Mouse (Mus musculus): ENCODE results near the gene Hpgds. TPM values are rescaled to one million over a fixed set of nuclear protein-coding genes. Genes with fewer than 3 reads are reported as not detected.

Gene Hpgds
- polyA plus RNA-seq (2012; rRNA removed) = 2.0 and 2.4 TPM in 2 replicates

- Histone ChIP-seq H3K4me3 (replicated peaks; ENCODE audit: insufficient read depth, low read depth, low read length) (no peak within 1 kb of the TSS), H3K4me1 (ENCODE audit: control insufficient read depth, insufficient read depth, low read length) (no peaks in the 10 kb centered on the region), H3K27ac (ENCODE audit: insufficient read depth, low read length) (no peak within 1 kb of the TSS), H3K27me3 (ENCODE audit: control insufficient read depth, insufficient read depth, low read length) (no peaks in the 10 kb centered on the region)
- TF ChIP-seq POLR2A (IDR thresholded peaks at IDR 0.05; ENCODE audit: borderline replicate concordance, insufficient read depth, low read length) = no peak
- TF ChIP-seq CTCF (IDR thresholded peaks at IDR 0.05; ENCODE audit: borderline replicate concordance, insufficient read depth, low read depth, low read length) = no peak
- DNase-seq = no peak
- WGBS = 22% methylated on average over 16 of the region's 16 CpGs
These were observed at the start of gene Hpgds for GRCm38 (mm10) chr6:65144621-65145205. TSS of gene Hpgds (minus strand) at chr6:65144908.

GRCm38 (mm10) chr6:65164977-65165376, 20.3 kb upstream of the Hpgds start:
- Histone ChIP-seq H3K27me3 (ENCODE audit: control insufficient read depth, insufficient read depth, low read length) (no peaks in the 10 kb centered on the region), H3K27ac (ENCODE audit: insufficient read depth, low read length) (no peak overlapping the region), H3K4me1 (ENCODE audit: control insufficient read depth, insufficient read depth, low read length) (no peaks in the 10 kb centered on the region), H3K4me3 (replicated peaks; ENCODE audit: insufficient read depth, low read depth, low read length) (no peak overlapping the region)
- 53% methylated on average over 5 of the region's 5 CpGs for WGBS
- TF ChIP-seq CTCF (IDR thresholded peaks at IDR 0.05; ENCODE audit: borderline replicate concordance, insufficient read depth, low read depth, low read length) (no peak), POLR2A (IDR thresholded peaks at IDR 0.05; ENCODE audit: borderline replicate concordance, insufficient read depth, low read length) (no peak)
- DNase-seq = no peak

DNA sequence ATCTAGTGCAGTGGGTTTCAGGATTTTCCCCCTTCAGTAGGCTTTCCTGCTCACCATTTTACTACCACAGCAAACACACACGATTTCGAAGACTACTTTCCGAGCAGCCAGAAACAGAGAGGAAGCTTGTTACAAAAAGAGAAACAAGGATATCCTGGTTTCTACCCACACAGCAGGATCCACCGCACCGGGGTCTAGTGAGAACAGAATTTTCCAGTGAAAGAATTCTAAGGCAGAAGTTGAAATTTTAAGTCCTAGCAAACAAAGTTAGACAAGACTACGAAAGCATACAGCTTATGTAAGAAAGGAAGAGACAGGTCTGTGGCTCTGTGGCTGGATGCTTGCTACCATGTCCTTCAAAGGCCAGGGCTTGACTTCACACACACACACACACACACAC, 19.4 kb upstream of the Hpgds start:
- TF ChIP-seq CTCF (IDR thresholded peaks at IDR 0.05; ENCODE audit: borderline replicate concordance, insufficient read depth, low read depth, low read length) (no peak), POLR2A (IDR thresholded peaks at IDR 0.05; ENCODE audit: borderline replicate concordance, insufficient read depth, low read length) (no peak)
- H3K4me1 ChIP-seq (ENCODE audit: control insufficient read depth, insufficient read depth, low read length) = no peaks in the 10 kb centered on the region; the same call in 1 of the 2 replicates
- H3K27me3 ChIP-seq (ENCODE audit: control insufficient read depth, insufficient read depth, low read length) = no peaks in the 10 kb centered on the region
- no peak overlapping the region for H3K4me3 ChIP-seq (replicated peaks; ENCODE audit: insufficient read depth, low read depth, low read length)
- WGBS = 82% methylated on average over 6 of the region's 6 CpGs
- no peak overlapping the region for H3K27ac ChIP-seq (ENCODE audit: insufficient read depth, low read length)
- no peak for DNase-seq

DNA sequence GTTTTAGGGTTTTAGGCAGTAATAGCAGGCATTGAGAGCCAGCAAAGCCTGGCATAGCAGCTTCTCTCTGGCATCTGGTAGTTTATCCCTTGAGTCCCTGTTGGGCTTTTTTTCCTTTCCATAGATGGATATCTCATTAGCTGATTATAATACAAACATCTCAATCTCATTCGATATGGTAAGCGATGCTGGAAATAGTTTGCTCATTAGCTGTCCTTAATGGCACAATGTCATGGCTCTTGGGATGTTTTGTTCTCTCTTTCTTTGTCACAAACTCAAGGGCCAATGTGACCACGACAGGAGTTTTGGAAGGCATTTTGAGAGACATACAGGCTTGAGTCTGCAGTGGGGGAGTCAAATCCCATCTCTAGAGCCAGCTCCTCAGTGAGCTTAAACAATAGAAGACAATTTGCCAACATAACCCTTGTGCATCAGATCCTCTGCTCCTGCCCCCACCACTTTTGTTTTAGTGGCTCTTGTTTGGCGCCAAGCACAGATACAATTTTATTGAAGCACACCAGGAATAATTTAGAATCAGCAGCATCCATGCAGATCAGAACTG, 14.8 kb upstream of the Hpgds start:
- no peak for TF ChIP-seq POLR2A (IDR thresholded peaks at IDR 0.05; ENCODE audit: borderline replicate concordance, insufficient read depth, low read length)
- TF ChIP-seq CTCF (IDR thresholded peaks at IDR 0.05; ENCODE audit: borderline replicate concordance, insufficient read depth, low read depth, low read length) = no peak
- WGBS = 66% methylated on average over 4 of the region's 4 CpGs

GRCm38 (mm10) chr6:65157042-65157441, 12.3 kb upstream of the Hpgds start:
- Histone ChIP-seq H3K4me3 (replicated peaks; ENCODE audit: insufficient read depth, low read depth, low read length) (no peak overlapping the region), H3K27me3 (ENCODE audit: control insufficient read depth, insufficient read depth, low read length) (no peaks in the 10 kb centered on the region), H3K27ac (ENCODE audit: insufficient read depth, low read length) (no peak overlapping the region), H3K4me1 (ENCODE audit: control insufficient read depth, insufficient read depth, low read length) (peaks cover 14% of the 10 kb centered on the region)
- DNase-seq = peak; percentile 71 to 90
- no peak for TF ChIP-seq CTCF (IDR thresholded peaks at IDR 0.05; ENCODE audit: borderline replicate concordance, insufficient read depth, low read depth, low read length)
- no peak for TF ChIP-seq POLR2A (IDR thresholded peaks at IDR 0.05; ENCODE audit: borderline replicate concordance, insufficient read depth, low read length)
- 16% methylated on average over 4 of the region's 4 CpGs for WGBS

More for the DNA sequence above, 14.8 kb upstream of the Hpgds start:
- Histone ChIP-seq H3K4me1 (ENCODE audit: control insufficient read depth, insufficient read depth, low read length) (peaks cover 14% of the 10 kb centered on the region), H3K4me3 (replicated peaks; ENCODE audit: insufficient read depth, low read depth, low read length) (no peak overlapping the region), H3K27ac (ENCODE audit: insufficient read depth, low read length) (no peak overlapping the region), H3K27me3 (ENCODE audit: control insufficient read depth, insufficient read depth, low read length) (no peaks in the 10 kb centered on the region)
- DNase-seq = no peak

GRCm38 (mm10) chr6:65153570-65153969, 8.9 kb upstream of the Hpgds start:
- Histone ChIP-seq H3K27me3 (ENCODE audit: control insufficient read depth, insufficient read depth, low read length) (no peaks in the 10 kb centered on the region), H3K4me3 (replicated peaks; ENCODE audit: insufficient read depth, low read depth, low read length) (no peak overlapping the region), H3K27ac (ENCODE audit: insufficient read depth, low read length) (no peak overlapping the region), H3K4me1 (ENCODE audit: control insufficient read depth, insufficient read depth, low read length) (peaks cover 14% of the 10 kb centered on the region)
- 93% methylated on average over 3 of the region's 3 CpGs for WGBS
- no peak for DNase-seq
- no peak for TF ChIP-seq POLR2A (IDR thresholded peaks at IDR 0.05; ENCODE audit: borderline replicate concordance, insufficient read depth, low read length)
- TF ChIP-seq CTCF (IDR thresholded peaks at IDR 0.05; ENCODE audit: borderline replicate concordance, insufficient read depth, low read depth, low read length) = no peak

DNA sequence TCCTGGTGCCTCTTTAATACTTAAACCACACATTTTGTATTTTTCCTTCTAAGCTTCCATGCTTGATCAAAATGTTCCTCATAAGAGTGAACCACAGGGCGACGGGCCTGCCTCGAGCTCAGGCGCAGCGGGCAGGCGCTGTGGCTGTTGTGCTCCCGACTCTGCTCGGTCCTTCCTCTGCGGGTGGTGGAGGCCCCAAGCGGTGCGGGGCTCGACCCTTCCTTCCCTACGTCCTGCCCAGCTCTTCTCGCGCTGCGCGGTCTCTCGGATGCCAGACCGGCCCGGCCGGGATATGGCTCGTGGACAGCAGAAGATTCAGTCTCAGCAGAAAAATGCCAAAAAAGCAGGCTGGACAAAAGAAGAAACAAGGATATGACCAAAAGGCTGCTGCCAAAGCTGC, 6.0 kb upstream of the Hpgds start:
- Histone ChIP-seq H3K4me3 (replicated peaks; ENCODE audit: insufficient read depth, low read depth, low read length) (peak overlapping the region; percentile 37), H3K27me3 (ENCODE audit: control insufficient read depth, insufficient read depth, low read length) (no peaks in the 10 kb centered on the region)

DNA sequence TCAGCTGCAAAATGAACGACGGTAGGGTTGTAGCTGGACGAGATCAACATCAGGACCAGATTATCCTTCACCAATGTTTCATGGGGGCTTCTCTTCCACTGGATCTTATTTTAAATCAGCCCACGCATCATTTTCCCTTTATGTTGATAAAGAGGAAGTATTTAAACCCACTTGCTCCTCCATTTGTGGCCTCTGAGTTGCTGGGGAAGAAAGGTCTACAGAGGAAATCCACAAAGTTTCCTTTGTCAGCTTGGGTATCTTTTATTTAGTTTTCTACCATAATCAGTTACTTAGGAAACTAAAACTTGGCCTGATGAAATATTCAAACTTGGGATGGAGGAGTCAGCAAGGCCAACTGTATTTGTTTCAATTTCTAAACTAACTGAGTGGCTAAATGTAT, 1.7 kb upstream of the Hpgds start:
- no peak for DNase-seq
- TF ChIP-seq POLR2A (IDR thresholded peaks at IDR 0.05; ENCODE audit: borderline replicate concordance, insufficient read depth, low read length) = no peak
- TF ChIP-seq CTCF (IDR thresholded peaks at IDR 0.05; ENCODE audit: borderline replicate concordance, insufficient read depth, low read depth, low read length) = no peak
- H3K4me3 ChIP-seq (replicated peaks; ENCODE audit: insufficient read depth, low read depth, low read length) = no peak overlapping the region
- no peaks in the 10 kb centered on the region for H3K27me3 ChIP-seq (ENCODE audit: control insufficient read depth, insufficient read depth, low read length)
- H3K27ac ChIP-seq (ENCODE audit: insufficient read depth, low read length) = no peak overlapping the region
- WGBS = 97% methylated on average over 4 of the region's 4 CpGs
- H3K4me1 ChIP-seq (ENCODE audit: control insufficient read depth, insufficient read depth, low read length) = no peaks in the 10 kb centered on the region; the same call in 1 of the 2 replicates

More for the DNA sequence above, 6.0 kb upstream of the Hpgds start:
- Histone ChIP-seq H3K4me1 (ENCODE audit: control insufficient read depth, insufficient read depth, low read length) (no peaks in the 10 kb centered on the region; the same call in 1 of the 2 replicates), H3K27ac (ENCODE audit: insufficient read depth, low read length) (no peak overlapping the region)
- no peak for TF ChIP-seq POLR2A (IDR thresholded peaks at IDR 0.05; ENCODE audit: borderline replicate concordance, insufficient read depth, low read length)
- TF ChIP-seq CTCF (IDR thresholded peaks at IDR 0.05; ENCODE audit: borderline replicate concordance, insufficient read depth, low read depth, low read length) = no peak
- DNase-seq = peak; percentile 33 to 34
- 11% methylated on average over 22 of the region's 22 CpGs for WGBS
